Mouse (Mus musculus) WW6 (cell line): ENCODE data around the gene Agbl1.
"Not testable (repeated sequence)": the region's sequence is repeated elsewhere in the genome, so short reads cannot be mapped to it uniquely, and the experiment has no call there.

Experiments used
- DNase-seq: peaks from one replicate; pipeline ENCODE4 v3.0.0-alpha.2; 2013; ENCODE audit warnings: low read depth, low spot score

Gene Agbl1

GRCm38 (mm10) chr7:76229311-76229937 is at the start of gene Agbl1:
TSS of gene Agbl1 (plus strand) at chr7:76229887.
- no peak for DNase-seq

- no peak for DNase-seq
These were observed 44.6 kb upstream of the Agbl1 start for GRCm38 (mm10) chr7:76185005-76185658.

GRCm38 (mm10) chr7:76185681-76186121 is 44.0 kb upstream of the Agbl1 start:
- no peak for DNase-seq

GRCm38 (mm10) chr7:76218546-76218945 is 11.1 kb upstream of the Agbl1 start:
- no peak for DNase-seq

GRCm38 (mm10) chr7:76219797-76220469 is 9.8 kb upstream of the Agbl1 start:
- no peak for DNase-seq

GRCm38 (mm10) chr7:76222691-76223090 is 7.0 kb upstream of the Agbl1 start:
- no peak for DNase-seq

- DNase-seq, result no peak
These were observed 806 bp upstream of the Agbl1 start for GRCm38 (mm10) chr7:76228881-76229280.

GRCm38 (mm10) chr7:76234321-76234720 is 4.6 kb downstream of the Agbl1 start:
- DNase-seq, result no peak

- no peak for DNase-seq
These were observed 7.8 kb downstream of the Agbl1 start for GRCm38 (mm10) chr7:76237497-76237896.

- not testable (repeated sequence) for DNase-seq
These were observed 15.2 kb downstream of the Agbl1 start for GRCm38 (mm10) chr7:76244839-76245238.

GRCm38 (mm10) chr7:76275061-76275460 is 45.4 kb downstream of the Agbl1 start:
- no peak for DNase-seq

GRCm38 (mm10) chr7:76282831-76283230 is 53.1 kb downstream of the Agbl1 start:
- no peak for DNase-seq

- no peak for DNase-seq
These were observed 57.8 kb downstream of the Agbl1 start for GRCm38 (mm10) chr7:76287531-76287930.

GRCm38 (mm10) chr7:76321866-76322553 is 92.3 kb downstream of the Agbl1 start:
- no peak for DNase-seq

GRCm38 (mm10) chr7:76326091-76326490 is 96.4 kb downstream of the Agbl1 start:
- no peak for DNase-seq

- no peak for DNase-seq
These were observed 109.6 kb downstream of the Agbl1 start for GRCm38 (mm10) chr7:76339308-76339707.

GRCm38 (mm10) chr7:76341601-76342000 is 111.9 kb downstream of the Agbl1 start:
- DNase-seq, result no peak

- DNase-seq, result peak; percentile 28
These were observed 123.8 kb downstream of the Agbl1 start for GRCm38 (mm10) chr7:76353469-76353868.

GRCm38 (mm10) chr7:76354510-76354909 is 124.8 kb downstream of the Agbl1 start:
- DNase-seq, result no peak

- DNase-seq, result no peak
These were observed 141.6 kb downstream of the Agbl1 start for GRCm38 (mm10) chr7:76371269-76371668.

GRCm38 (mm10) chr7:76379493-76379892 is 149.8 kb downstream of the Agbl1 start:
- DNase-seq, result no peak

- DNase-seq, result no peak
These were observed 152.3 kb downstream of the Agbl1 start for GRCm38 (mm10) chr7:76381986-76382385.
